Mouse (Mus musculus): ENCODE data around the gene Ube2c. TPM values are rescaled to one million over a fixed set of nuclear protein-coding genes. Genes with fewer than 3 reads are reported as not detected.

The Ube2c gene
- polyA plus RNA-seq, 1 experiment from 2014 or later: 449 TPM

DNA sequence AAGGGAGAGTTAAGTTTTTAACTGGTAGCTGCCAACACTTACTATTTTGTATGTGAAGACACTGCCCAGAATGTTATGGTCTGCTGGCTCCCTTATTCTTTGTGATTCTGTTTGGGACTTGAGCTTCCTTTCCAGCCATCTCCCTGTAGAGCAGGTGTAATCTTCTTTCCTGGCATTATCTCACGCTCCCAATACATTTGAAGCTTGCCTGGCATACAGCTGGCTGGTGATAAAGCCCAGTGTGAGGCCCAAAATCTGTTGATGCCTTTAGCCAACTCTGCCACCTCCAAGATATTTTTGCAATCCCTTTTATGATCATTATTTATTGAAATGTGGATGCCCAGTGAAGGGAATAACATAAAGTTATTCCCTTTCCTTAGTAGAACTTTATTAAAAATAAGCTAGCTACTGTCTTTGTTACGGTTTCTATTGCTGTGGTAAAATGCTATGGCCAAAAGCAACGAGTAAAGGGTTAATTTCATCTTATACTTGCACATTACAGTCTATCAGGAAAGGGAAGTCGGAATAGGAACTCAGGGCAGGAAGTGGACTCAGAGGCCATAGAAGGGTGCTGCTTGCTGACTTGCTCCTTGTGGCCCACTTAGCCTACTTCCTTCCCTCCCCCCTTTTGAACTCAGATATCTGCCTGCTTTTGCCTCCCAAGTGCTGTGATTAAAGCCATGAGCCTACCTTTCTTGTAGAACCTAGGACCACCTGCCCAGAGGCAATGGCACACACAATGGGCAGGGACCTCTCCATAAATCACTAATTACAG is 9.5 kb upstream of the Ube2c start:
- H3K36me3 ChIP-seq (ENCODE audit: insufficient read depth, low read length): peaks cover 89% of the 10 kb centered on the region
- H3K4me3 ChIP-seq (ENCODE audit: low read length): no peak overlapping the region
- H3K4me2 ChIP-seq (replicated peaks; ENCODE audit: low read depth, low read length): no peak overlapping the region
- WGBS: 83% methylated on average over 4 of the region's 4 CpGs
- ATAC-seq (ENCODE audit: low FRiP score, low TSS enrichment): no peak
- no peaks in the 10 kb centered on the region for H3K4me1 ChIP-seq (ENCODE audit: insufficient read depth, low read length)
- H3K27me3 ChIP-seq (ENCODE audit: insufficient read depth, low read length): no peaks in the 10 kb centered on the region
- H3K9me3 ChIP-seq (ENCODE audit: low read length): no peaks in the 10 kb centered on the region
- H3K27ac ChIP-seq (ENCODE audit: low read length): no peak overlapping the region
- no peak overlapping the region for H3K9ac ChIP-seq (replicated peaks; ENCODE audit: low read length)

DNA sequence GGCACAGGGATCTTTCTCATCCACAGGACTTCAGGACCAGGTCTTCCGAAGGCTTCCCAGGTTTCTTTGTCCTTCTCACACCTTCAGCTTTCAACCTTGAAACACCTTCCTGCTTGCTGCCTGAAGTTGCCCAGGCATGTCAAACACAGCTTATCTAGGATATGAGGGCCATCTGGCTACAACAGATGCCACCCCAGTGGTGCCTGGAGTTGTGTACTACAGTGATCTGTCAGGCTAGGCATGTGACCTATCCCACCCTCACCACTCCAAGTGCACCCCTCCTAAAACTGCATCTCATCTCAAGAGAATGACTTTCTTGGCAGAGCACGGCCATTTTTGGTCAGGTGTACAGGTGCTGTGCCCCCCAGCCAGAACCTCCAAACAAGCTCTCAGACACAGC is 8.2 kb upstream of the Ube2c start:
- Histone ChIP-seq H3K4me1 (ENCODE audit: insufficient read depth, low read length) (no peaks in the 10 kb centered on the region), H3K4me3 (ENCODE audit: low read length) (no peak overlapping the region), H3K27me3 (ENCODE audit: insufficient read depth, low read length) (no peaks in the 10 kb centered on the region), H3K9me3 (ENCODE audit: low read length) (no peaks in the 10 kb centered on the region), H3K4me2 (replicated peaks; ENCODE audit: low read depth, low read length) (no peak overlapping the region), H3K36me3 (ENCODE audit: insufficient read depth, low read length) (peaks cover 85% of the 10 kb centered on the region), H3K9ac (replicated peaks; ENCODE audit: low read length) (no peak overlapping the region), H3K27ac (ENCODE audit: low read length) (no peak overlapping the region)
- ATAC-seq (ENCODE audit: low FRiP score, low TSS enrichment): peak; percentile 57; the same call in 1 of the 2 replicates
- 90% methylated on average over 2 of the region's 2 CpGs for WGBS

DNA sequence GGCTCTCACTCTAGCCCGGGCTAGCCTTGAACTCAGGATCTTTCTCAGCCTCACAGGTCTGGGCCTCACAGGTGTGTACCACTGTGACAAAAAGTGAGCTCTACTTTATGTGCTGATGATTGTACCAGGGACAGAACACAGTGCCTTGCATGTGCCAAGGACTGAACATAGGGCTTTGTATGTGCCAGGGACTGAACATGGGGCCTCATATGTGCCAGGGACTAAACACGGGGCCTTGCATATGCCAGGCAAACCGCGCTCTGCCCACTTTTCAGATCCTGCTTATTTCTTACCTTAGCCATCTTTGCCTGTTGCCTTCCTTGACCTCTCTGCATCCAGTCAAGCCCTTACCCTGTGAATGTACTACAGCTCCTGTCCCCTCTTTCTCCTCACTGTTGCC is 7.7 kb upstream of the Ube2c start:
- H3K27ac ChIP-seq (ENCODE audit: low read length): no peak overlapping the region
- H3K9me3 ChIP-seq (ENCODE audit: low read length): no peaks in the 10 kb centered on the region
- 89% methylated on average over 4 of the region's 4 CpGs for WGBS
- H3K36me3 ChIP-seq (ENCODE audit: insufficient read depth, low read length): peaks cover 83% of the 10 kb centered on the region
- no peak overlapping the region for H3K9ac ChIP-seq (replicated peaks; ENCODE audit: low read length)
- no peak overlapping the region for H3K4me2 ChIP-seq (replicated peaks; ENCODE audit: low read depth, low read length)
- no peak overlapping the region for H3K4me3 ChIP-seq (ENCODE audit: low read length)
- no peaks in the 10 kb centered on the region for H3K27me3 ChIP-seq (ENCODE audit: insufficient read depth, low read length)
- H3K4me1 ChIP-seq (ENCODE audit: insufficient read depth, low read length): no peaks in the 10 kb centered on the region
- ATAC-seq (ENCODE audit: low FRiP score, low TSS enrichment): no peak

DNA sequence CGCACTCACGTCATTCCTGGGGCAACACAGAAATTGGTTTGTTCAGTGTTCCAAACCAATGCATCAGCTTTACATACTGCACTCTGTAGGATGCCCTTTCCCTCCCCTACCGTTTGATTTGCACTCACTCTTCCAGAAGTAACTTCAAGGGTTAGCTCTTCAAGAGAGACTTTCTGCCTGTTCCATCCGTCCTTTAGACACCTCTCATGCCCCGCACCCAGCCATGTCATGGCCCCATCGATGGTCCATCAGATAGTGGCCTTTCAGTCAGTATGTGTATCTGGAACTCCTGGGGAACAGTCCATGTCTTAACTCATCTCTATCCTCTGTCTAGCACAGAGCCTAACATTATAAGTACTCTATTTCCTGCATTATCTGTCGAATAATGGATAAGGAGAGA is 7.1 kb upstream of the Ube2c start:
- Histone ChIP-seq H3K9me3 (ENCODE audit: low read length) (no peaks in the 10 kb centered on the region), H3K36me3 (ENCODE audit: insufficient read depth, low read length) (peaks cover 83% of the 10 kb centered on the region), H3K4me3 (ENCODE audit: low read length) (no peak overlapping the region), H3K27ac (ENCODE audit: low read length) (no peak overlapping the region), H3K4me1 (ENCODE audit: insufficient read depth, low read length) (no peaks in the 10 kb centered on the region), H3K27me3 (ENCODE audit: insufficient read depth, low read length) (no peaks in the 10 kb centered on the region), H3K4me2 (replicated peaks; ENCODE audit: low read depth, low read length) (no peak overlapping the region), H3K9ac (replicated peaks; ENCODE audit: low read length) (no peak overlapping the region)
- ATAC-seq (ENCODE audit: low FRiP score, low TSS enrichment): no peak
- WGBS: 88% methylated on average over 7 of the region's 7 CpGs

DNA sequence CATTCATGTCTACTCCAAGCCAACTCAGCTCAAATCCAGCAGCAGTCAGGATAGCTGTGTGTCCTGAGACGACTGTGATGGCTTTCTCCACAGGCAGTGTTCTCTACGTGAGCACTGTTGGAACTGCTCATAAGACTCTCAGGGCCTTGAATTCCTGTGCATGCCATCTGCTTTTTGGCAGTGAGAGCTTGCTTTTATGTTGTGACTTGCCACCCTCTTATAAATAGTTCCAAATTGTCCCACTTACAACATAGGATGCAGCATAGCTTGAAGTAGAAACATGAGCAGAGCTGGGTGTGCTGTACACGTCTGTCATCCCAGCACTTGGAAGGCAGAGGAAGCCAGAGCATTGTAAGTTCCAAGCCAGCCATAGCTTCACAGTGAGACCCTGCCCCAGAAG is 3.9 kb upstream of the Ube2c start:
- H3K9me3 ChIP-seq (ENCODE audit: low read length): no peaks in the 10 kb centered on the region
- no peak overlapping the region for H3K9ac ChIP-seq (replicated peaks; ENCODE audit: low read length)
- peaks cover 55% of the 10 kb centered on the region for H3K36me3 ChIP-seq (ENCODE audit: insufficient read depth, low read length)
- no peaks in the 10 kb centered on the region for H3K27me3 ChIP-seq (ENCODE audit: insufficient read depth, low read length)
- H3K27ac ChIP-seq (ENCODE audit: low read length): no peak overlapping the region
- H3K4me1 ChIP-seq (ENCODE audit: insufficient read depth, low read length): peaks cover 9% of the 10 kb centered on the region
- 86% methylated on average over 3 of the region's 3 CpGs for WGBS
- H3K4me3 ChIP-seq (ENCODE audit: low read length): no peak overlapping the region
- no peak overlapping the region for H3K4me2 ChIP-seq (replicated peaks; ENCODE audit: low read depth, low read length)
- no peak for ATAC-seq (ENCODE audit: low FRiP score, low TSS enrichment)

DNA sequence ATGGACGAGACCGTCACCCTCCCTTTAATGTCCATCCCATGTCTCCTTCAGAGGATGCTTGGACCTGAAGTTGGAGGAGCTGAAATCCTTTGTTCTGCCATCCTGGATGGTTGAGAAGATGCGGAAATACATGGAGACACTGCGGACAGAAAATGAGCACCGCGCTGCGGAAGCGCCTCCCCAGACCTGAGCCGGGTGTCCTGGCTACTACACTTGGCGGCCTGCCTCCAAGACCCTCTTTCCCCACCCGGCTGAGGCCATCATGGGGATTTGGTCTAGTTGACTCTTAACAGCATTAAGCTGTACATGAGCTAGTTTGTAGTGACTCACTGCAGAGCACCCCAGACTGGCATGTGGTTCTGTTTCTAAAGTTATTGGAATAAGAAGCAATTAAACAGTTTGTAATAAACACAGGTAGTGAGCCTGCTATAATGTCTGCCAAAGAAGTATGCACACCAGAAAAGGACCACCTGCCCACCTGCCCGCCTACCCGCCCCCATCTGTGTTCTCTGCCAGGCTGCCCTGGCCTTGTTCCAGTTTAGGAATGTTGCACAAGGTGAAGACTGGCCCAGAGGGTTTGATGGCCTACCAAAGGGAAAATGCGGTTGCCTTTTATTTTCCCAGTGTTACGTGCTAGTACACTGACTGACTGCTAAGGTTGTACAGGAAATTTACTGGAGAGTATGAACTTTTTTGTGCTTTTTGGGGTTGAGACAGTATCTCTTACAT is 1.7 kb upstream of the Ube2c start:
- no peak for ATAC-seq (ENCODE audit: low FRiP score, low TSS enrichment)
- peaks cover 50% of the 10 kb centered on the region for H3K36me3 ChIP-seq (ENCODE audit: insufficient read depth, low read length)
- 92% methylated on average over 15 of the region's 15 CpGs for WGBS
- no peak overlapping the region for H3K4me2 ChIP-seq (replicated peaks; ENCODE audit: low read depth, low read length)
- H3K9ac ChIP-seq (replicated peaks; ENCODE audit: low read length): no peak overlapping the region
- no peak overlapping the region for H3K4me3 ChIP-seq (ENCODE audit: low read length)
- H3K27ac ChIP-seq (ENCODE audit: low read length): 0 out of 2 replicates have a peak overlapping the region, but pooled peaks have one; percentile 17
- H3K9me3 ChIP-seq (ENCODE audit: low read length): no peaks in the 10 kb centered on the region
- peaks cover 25% of the 10 kb centered on the region for H3K4me1 ChIP-seq (ENCODE audit: insufficient read depth, low read length)
- H3K27me3 ChIP-seq (ENCODE audit: insufficient read depth, low read length): no peaks in the 10 kb centered on the region

DNA sequence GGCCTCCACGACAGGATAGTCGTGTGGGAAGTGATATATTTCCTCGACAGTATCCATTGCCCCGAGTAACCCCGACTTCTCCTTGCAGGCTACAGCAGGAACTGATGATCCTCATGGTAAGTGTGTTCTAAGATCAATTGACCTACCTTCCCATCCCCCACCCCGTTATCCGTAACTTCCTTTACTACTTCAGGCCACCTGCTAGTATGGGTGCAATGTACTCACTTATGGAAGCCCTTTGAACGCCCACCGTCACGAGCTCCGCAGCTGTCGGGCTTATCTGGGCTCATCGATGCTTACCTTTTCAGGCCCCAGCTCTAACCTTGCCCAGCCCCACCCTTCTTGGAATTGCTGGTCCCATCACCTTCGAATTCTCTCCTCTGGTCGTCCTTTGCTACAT is 581 bp downstream of the Ube2c start:
- WGBS: 1% methylated on average over 15 of the region's 15 CpGs
- Histone ChIP-seq H3K27ac (ENCODE audit: low read length) (peak overlapping the region; percentile 71; the same call in 1 of the 2 replicates), H3K9ac (replicated peaks; ENCODE audit: low read length) (peak overlapping the region; percentile 87), H3K27me3 (ENCODE audit: insufficient read depth, low read length) (no peaks in the 10 kb centered on the region), H3K9me3 (ENCODE audit: low read length) (no peaks in the 10 kb centered on the region), H3K4me2 (replicated peaks; ENCODE audit: low read depth, low read length) (peak overlapping the region; percentile 75), H3K4me1 (ENCODE audit: insufficient read depth, low read length) (peaks cover 25% of the 10 kb centered on the region), H3K4me3 (ENCODE audit: low read length) (peak overlapping the region; percentile 86), H3K36me3 (ENCODE audit: insufficient read depth, low read length) (peaks cover 39% of the 10 kb centered on the region)
- ATAC-seq (ENCODE audit: low FRiP score, low TSS enrichment): no peak

DNA sequence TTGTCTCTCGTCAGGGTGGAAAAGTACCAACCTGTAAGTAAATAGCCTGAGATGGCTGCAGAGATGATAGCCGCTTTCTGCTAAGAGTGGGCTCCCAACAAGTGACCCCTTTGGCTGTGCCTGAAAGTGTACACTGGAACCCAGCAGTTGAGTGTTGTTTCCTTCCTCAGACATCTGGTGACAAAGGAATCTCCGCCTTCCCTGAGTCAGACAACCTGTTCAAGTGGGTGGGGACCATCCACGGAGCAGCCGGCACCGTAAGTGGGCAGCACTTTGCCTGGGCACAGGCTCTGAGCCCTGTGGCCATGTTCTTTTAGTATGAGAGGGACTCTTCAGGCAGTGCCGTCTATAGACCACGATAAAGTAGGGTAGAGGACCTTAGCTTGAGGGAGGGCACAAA is 1.4 kb downstream of the Ube2c start:
- WGBS: 70% methylated on average over 8 of the region's 8 CpGs
- Histone ChIP-seq H3K27ac (ENCODE audit: low read length) (no peak overlapping the region), H3K9ac (replicated peaks; ENCODE audit: low read length) (peak overlapping the region; percentile 87), H3K27me3 (ENCODE audit: insufficient read depth, low read length) (no peaks in the 10 kb centered on the region), H3K4me2 (replicated peaks; ENCODE audit: low read depth, low read length) (peak overlapping the region; percentile 75), H3K4me3 (ENCODE audit: low read length) (peak overlapping the region; percentile 86), H3K9me3 (ENCODE audit: low read length) (no peaks in the 10 kb centered on the region), H3K4me1 (ENCODE audit: insufficient read depth, low read length) (peaks cover 25% of the 10 kb centered on the region), H3K36me3 (ENCODE audit: insufficient read depth, low read length) (peaks cover 34% of the 10 kb centered on the region)
- ATAC-seq (ENCODE audit: low FRiP score, low TSS enrichment): no peak

DNA sequence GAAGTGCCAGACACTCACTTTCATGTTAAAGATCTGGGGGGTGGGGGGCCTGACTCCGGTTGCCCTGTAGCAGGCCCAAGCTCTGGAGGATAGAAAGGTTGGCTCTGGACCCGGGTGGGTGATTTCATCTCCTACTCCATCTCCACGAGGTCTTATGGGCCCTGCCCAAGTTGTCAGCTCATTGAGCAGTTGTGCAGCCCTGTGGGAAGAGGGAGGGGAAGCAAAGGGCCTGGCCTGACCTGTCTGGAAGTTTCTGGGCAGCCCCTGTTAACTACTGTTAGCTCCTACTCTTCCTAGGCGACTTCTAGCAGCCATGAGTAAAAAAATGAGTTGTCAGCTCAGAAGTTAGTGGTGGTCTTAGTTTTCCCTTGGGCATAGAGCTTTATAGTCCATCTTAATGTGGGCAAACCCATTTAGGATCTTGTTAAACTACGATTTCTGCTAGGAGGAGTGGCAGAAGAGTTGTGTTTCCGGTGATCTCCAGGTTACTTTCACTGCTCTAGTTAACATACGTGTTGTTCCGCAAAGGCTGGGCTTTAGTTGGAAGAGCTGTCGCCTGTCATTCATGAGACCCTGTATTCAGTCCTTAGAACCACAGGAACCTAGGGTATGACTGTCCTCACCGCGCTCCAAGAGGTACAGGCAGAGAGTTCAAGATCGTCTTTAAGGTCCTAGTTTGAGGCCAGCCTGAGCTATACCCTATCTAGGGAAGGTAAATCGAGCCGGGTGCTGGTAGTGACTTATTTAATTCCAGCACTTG is 3.7 kb downstream of the Ube2c start:
- ATAC-seq (ENCODE audit: low FRiP score, low TSS enrichment): no peak
- Histone ChIP-seq H3K9ac (replicated peaks; ENCODE audit: low read length) (no peak overlapping the region), H3K36me3 (ENCODE audit: insufficient read depth, low read length) (peaks cover 19% of the 10 kb centered on the region), H3K27ac (ENCODE audit: low read length) (no peak overlapping the region), H3K4me3 (ENCODE audit: low read length) (no peak overlapping the region), H3K9me3 (ENCODE audit: low read length) (no peaks in the 10 kb centered on the region), H3K4me2 (replicated peaks; ENCODE audit: low read depth, low read length) (no peak overlapping the region), H3K27me3 (ENCODE audit: insufficient read depth, low read length) (no peaks in the 10 kb centered on the region), H3K4me1 (ENCODE audit: insufficient read depth, low read length) (peaks cover 25% of the 10 kb centered on the region)
- WGBS: 82% methylated on average over 14 of the region's 14 CpGs
